Mouse (Mus musculus) left cerebral cortex, postnatal 4 days (tissue): ENCODE measurements around the gene Trim69. TPM values are rescaled to one million over a fixed set of nuclear protein-coding genes. Genes with fewer than 3 reads are reported as not detected.

Experiments used
- DNase-seq: peaks from one replicate; pipeline ENCODE4 v3.0.0-alpha.2; 2022
- intact Hi-C: fragments of 180-260 bp; cut with DNase I; formaldehyde crosslinking; loops from one replicate; pipeline ENCODE4 v1.15.1; 2025
- total RNA-seq, 2 experiments: library from RNA; stranded (reverse); gene quantifications; 2 replicates each; pipeline ENCODE4 v1.2.3; 2021

Gene Trim69
- total RNA-seq = not detected

- intact Hi-C loops = loop anchor here (5.0 kb wide), 1 partner anchor 88 kb away; no protein-coding TSS in a partner anchor
- DNase-seq = peak; percentile 85
Measured at GRCm38 (mm10) chr2:122160680-122161079, at the start of gene Trim69. Trim69 (plus strand) TSS chr2:122160700.

DNA sequence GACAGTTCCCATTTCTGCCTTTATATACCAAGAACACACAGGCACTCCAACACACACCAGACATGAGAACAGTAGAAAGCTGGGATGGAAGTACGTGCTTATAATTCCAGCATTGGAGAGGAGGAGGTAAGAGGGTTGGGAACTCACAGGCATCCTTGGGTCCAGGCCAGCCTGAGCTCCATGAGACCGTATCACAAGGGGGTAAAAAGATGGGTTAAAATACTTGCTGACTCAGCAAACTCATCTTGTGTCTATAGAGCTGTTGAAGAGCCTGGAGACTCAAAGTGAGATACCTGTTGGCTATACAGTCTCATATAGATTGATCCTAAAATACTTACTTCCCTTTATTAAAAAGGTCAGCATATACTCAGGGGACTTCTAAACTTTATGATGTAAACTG is 43.6 kb upstream of the Trim69 start:
- no peak for DNase-seq
- intact Hi-C loops = no loop called here

DNA sequence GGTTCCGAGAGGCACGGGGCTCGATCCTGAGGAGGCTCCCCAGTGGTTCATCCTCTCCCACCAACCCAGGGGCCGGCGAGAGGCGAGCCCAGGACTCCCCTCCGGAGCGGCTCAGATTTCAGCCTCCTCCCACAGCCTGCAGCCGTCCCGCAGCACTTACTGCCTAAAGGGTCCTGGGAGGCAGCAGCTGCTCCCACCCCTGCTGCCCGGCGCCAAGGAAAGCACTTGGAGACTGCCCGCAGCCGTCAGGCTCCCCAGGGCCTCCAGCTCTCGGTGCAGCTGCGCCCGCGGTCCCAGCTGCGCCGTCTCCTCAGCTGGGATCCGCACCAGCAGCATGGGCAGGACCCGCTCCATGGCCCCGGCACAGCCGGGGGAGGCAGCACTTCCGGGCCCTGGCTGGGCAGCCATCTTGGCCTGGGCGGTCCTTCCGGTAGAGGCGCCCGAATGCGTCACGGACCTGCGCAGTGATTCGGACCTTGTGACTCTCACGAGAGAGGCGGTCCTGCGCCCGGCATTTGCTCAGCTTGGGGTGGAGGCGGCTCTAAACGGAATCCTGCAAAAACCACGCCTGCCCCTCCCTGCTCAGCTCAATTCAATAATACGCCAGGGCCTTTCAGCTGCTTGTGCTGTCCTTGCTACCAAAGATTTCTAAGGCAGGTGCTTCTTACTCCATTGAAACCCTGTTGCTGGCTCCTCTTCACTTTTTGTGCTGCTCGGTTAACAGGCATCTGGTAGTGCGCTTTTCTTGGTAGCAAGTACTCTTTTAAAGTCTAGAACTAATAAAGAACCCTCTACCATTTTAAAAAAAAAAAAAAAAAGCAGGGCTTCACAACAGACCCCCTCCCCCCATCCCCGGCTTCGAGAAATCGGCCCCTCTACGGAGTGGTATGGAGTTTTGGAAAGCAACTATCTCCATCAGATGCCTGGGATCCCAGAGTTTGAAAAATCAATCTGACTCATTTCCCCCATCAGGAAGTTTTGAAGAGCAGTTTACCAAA is 42.2 kb upstream of the Trim69 start, which contains the start of gene Spg11:
Spg11 (minus strand) TSS at position 426 of the 998 bp plus-strand sequence.
- peak; percentile 98 for DNase-seq
- intact Hi-C loops = no loop called here

GRCm38 (mm10) chr2:122125680-122126572 is 34.6 kb upstream of the Trim69 start:
- DNase-seq = no peak
- intact Hi-C loops = no loop called here

DNA sequence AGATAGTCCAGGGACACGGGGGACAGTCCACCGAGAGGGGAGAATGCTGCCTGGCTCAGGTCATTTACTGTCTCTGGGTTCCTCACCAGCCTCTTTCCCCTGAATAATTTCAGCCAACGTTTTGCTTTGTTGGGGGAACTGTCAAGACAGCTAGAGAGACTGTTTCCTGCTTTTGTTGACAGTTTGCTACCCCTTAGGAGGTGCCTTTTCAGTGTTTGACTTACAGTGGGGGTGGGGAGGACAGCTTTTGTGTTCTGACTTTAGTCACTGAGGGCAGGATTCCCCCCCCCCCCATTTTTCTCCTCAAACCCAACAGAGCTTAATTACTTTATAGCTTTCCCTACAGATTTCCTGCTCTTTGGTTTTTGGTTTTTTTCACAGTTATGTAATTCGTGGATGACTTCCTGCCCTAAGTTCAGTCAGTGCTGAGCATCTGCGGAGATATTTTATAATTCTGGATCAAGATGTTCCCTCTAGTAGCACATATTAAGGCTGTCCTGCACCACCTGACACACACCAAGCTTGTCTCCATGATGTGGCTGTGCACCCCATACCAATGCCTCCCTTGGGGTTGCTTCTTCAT is 33.6 kb upstream of the Trim69 start:
- DNase-seq = no peak
- intact Hi-C loops = no loop called here

DNA sequence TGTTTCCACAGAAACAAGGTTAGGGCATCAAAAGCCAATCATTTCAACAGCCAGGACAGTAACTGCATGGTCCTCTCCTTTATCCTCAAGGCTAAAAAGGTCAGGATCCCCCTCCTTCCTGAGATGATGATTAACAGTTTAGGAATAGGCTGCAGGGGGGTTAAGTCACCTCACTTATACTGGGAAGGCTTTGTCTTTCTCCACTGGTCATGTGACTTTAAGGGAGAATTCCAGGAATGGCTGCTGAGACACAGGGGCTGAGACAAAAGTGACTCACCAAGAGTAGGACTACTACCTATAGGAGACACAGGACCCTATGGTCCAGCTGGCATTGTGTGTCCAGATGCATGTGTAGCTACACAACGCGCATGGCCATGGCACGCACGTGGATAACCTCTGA is 32.9 kb upstream of the Trim69 start:
- intact Hi-C loops = no loop called here
- no peak for DNase-seq

DNA sequence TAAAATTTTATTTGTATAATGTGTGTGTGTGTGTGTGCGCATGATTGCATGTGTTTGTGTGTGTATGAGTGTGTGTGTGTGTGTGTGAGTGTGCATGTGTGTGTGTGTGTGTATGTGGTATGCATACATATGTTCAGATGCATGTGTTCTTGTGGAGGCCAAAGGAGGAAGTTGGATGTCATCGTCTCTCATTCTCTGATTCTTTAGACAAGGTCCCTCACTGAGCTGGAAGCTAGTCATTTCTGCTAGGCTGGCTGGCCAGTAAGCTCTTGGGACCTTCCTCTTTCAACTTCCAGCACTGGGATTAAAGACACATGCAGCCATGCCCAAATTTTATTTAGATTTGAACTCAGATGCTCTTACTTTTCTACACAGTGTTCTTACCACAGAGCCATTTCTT is 28.4 kb upstream of the Trim69 start:
- intact Hi-C loops = no loop called here

GRCm38 (mm10) chr2:122132618-122133017 is 27.9 kb upstream of the Trim69 start:
- no peak for DNase-seq
- intact Hi-C loops = no loop called here

More for the DNA sequence above, 28.4 kb upstream of the Trim69 start:
- no peak for DNase-seq

GRCm38 (mm10) chr2:122137839-122138465 is 22.5 kb upstream of the Trim69 start:
- DNase-seq = no peak
- intact Hi-C loops = no loop called here

GRCm38 (mm10) chr2:122140815-122141214 is 19.7 kb upstream of the Trim69 start:
- no peak for DNase-seq
- intact Hi-C loops = no loop called here

- no peak for DNase-seq
- intact Hi-C loops = no loop called here
Measured at GRCm38 (mm10) chr2:122141332-122141967, 19.1 kb upstream of the Trim69 start.

GRCm38 (mm10) chr2:122143111-122143510 is 17.4 kb upstream of the Trim69 start:
- no peak for DNase-seq
- intact Hi-C loops = no loop called here

- no peak for DNase-seq
- intact Hi-C loops = no loop called here
Measured at GRCm38 (mm10) chr2:122145756-122146155, 14.7 kb upstream of the Trim69 start.

DNA sequence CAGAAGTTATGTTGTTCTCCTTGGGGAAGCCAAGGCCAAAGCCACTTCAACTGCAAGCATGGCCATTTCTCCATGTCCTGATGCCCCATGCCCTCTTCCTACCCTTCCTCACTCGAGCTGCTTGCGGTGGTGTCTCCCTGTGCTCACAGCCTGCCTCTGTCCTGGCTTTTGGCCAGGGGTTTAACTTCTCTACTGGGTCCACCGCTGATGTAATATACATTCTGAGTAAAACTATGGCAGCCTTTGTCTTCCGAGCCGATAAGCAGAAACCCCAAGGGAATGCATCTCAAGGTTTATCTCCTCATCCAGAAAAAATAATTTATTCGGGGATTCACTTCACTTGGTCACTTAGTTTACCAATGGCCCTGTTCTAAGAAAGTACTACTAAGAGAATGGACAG is 13.8 kb upstream of the Trim69 start:
- intact Hi-C loops = no loop called here
- DNase-seq = no peak

DNA sequence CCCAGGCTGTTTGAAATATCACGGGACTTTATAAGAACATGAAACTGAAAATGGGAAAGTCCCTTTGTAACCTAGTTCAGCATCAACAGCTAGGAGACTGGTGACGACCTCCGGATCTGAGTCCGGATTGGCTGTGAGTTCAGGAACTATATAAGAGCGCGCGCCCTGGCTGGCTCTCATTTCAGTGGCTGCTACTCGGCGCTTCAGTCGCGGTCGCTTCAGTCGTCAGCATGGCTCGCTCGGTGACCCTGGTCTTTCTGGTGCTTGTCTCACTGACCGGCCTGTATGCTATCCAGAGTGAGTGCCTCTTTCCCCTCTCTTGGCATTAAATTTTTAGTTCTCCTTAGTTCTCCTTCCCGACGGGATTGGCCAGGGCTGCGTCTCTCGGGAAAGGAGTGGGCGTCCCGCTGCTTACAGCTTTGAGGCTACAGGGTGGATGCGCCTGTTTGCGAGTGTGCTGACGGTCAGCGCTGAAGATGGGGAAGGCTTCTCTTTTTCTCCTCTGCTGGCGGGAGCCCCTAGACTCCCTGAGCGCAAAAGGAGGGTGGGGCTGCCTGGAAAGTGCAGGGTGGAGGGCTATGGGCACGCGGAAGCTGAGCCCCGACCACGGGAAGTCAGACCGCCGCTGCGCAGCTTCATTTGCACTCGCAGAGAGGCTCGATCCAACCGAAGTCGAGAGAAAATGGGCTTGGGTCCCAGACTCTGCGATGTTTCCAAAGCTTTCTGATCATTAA is 12.8 kb upstream of the Trim69 start, which contains the start of gene B2m:
B2m (plus strand) TSS at position 179 of the 734 bp plus-strand sequence.
- intact Hi-C loops = no loop called here

GRCm38 (mm10) chr2:122148242-122148917 is 12.1 kb upstream of the Trim69 start:
- intact Hi-C loops = no loop called here
- DNase-seq = peak; percentile 24

More for the DNA sequence above, 12.8 kb upstream of the Trim69 start, which contains the start of gene B2m:
- peak; percentile 93 for DNase-seq

DNA sequence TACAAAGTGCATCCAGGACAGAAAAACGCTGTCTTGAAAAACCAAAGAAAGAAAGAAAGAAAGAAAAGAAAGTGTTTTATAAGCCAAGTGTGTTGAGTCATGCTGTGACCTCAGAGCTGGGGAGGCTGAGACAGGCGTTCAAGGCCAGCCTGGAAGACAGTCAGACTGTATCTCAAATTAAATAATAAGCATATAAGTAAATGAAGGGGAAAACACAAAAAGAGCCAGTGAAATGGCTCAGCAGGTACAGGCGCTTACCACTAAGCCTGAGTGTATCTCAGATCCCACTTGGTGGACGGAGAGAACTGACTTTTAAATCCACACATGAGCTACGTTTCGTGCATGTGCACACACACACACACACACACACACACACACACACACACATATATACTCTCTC is 11.2 kb upstream of the Trim69 start:
- intact Hi-C loops = no loop called here
- DNase-seq = no peak

GRCm38 (mm10) chr2:122149716-122150115 is 10.8 kb upstream of the Trim69 start:
- intact Hi-C loops = no loop called here

More at GRCm38 (mm10) chr2:122149716-122150115, 10.8 kb upstream of the Trim69 start:
- DNase-seq = no peak
